Mouse (Mus musculus) ovary, postnatal 10 days (tissue): Measurements from ENCODE around the gene Mettl7b.

Experiments used
- DNase-seq: peaks from one replicate; pipeline ENCODE4 v3.0.0; 2022; ENCODE audit warnings: low spot score

Mettl7b gene

DNA sequence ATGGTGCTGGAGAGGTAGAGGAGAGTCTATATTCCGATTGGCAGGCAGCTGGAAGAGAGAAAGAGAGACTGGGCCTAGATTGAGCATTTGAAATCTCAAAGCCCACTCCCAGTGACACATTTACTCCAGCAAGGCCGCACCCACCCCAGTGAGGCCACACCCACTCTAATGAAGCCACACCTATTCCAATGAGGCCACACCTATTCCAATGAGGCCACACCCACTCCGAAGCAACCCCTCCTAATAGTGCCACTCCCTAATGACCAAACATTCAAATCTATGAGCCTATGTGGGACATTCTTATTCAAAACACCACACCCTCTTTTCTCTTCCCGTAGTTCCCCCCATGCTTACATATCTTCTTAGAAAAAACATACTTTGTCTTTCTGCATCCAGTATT is 13.3 kb downstream of the Mettl7b start:
- DNase-seq, result no peak

GRCm38 (mm10) chr10:128945675-128946074 is 15.1 kb downstream of the Mettl7b start:
- no peak for DNase-seq

- no peak for DNase-seq
Observed at GRCm38 (mm10) chr10:128940475-128941061, 20.2 kb downstream of the Mettl7b start.

- DNase-seq, result no peak
Observed at GRCm38 (mm10) chr10:128938974-128939373, 21.8 kb downstream of the Mettl7b start.

DNA sequence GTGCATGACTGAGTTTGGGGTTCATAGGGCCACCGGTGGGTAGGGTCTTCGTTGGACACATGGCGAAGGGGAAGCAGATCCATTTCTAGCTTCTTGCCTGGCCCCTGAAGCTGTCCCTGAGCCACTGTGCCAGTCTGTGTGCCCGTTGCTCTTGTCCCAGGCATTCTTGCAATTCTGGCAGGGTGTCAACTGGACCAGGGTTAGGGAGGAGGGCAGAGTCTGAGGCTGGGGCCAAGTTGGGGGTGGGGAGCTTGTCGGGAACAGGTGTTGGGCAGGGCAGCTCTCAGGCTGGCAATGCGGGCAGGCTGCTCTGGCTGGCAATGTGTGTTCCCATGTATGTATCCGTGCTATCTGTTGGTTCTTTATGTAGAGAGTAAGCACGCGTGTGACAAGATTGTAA is 22.3 kb downstream of the Mettl7b start:
- DNase-seq, result no peak

GRCm38 (mm10) chr10:128937756-128938390 is 22.9 kb downstream of the Mettl7b start:
- DNase-seq, result no peak

DNA sequence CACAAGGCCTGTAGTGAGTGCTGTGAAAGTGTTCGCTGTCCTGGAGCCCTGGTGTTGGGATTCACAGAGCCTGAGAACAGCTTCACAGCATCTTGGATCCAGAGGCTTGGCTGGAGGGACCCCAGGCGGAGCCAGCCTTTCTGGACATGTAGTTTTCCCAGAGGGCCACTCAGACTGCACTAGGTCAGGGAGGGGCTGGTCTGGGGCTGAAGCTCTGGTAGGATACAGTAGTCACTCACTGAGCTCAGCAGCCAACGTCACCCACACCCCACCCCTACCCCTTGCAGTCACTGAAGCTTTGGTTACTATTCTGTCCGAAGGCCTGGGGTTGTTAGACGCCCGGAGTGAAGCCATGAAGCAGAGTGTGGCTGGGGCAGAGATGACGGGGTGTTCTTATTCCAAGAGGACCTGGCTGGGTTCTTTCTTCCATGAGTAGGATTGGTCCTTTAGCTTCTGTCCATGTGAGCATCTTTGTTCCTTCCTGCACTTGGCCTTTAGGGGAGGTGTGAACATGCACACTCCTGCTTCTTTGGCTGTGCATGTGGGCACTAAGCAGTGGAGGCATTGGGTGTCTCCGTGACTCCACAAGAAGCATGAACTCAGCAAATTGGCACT is 24.9 kb downstream of the Mettl7b start:
- DNase-seq, result no peak

DNA sequence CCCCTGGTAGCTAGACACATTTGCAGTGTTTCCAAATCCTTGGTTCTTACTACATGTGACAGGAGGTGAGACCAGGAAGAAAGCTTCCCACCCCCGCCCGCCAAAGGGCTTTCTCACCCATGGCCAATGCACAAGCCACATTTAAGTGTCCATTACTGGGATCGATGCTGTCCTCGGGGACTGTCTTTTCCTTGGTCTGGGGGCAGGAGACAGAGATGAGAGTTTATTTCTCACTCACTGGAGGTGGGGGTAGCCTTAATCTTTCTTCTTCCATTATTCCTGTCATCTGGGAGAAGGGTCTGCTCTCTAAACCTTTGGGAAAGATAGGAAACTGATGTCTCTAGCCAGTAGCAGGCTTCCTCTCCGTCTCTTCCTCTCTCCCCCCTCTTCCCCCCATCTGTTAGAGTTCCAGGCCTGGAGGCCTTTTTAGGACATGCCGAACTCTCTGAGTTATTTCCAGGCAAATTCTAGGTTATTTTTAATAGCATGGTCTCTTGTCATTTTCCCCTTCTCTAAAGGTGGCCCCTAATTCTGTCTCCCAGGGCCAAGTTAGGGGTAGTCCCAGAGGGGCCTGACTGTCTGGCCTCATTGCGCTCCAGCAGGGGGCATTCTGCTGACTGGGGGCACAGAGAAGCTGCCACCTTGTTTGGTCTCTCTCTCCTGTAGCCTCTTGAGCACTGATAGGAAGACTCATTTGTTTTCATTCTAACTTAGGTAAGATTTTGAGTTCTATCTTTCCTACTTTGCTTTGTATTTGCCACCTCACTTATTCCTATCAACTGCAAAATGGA is 25.6 kb downstream of the Mettl7b start:
- no peak for DNase-seq

DNA sequence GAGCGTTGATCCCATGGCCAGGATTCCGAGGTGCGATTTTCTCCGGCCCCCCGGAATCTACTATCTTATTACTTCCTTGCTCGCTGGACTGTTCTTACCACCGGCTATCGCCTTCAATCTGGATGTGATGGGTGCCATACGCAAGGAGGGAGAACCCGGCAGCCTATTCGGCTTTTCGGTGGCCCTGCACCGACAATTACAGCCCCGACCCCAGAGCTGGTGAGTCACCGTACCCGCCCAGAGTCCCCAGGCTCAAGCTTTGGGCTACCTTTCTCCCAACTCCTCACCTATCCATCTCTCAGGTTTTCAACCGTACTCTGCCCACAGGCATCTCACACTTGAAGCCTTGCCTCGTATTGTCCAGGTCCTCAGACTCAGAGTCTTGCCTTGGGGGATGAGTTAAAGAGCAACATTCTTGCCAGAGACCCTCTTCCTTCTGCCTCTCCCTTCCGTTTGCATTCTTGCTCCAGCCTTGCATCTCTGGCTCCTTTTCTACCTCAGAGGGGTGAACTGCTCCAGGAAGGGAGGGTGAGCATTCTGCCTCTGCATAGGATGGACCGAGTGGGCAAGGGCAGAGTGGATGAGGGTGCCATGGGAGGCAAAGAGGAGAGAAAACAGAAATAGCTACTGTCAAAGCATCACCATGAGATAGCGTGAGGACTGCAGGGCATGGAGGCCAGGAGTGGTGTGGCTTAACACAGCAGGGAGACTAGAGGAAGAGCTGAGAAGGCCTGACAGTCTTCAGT is 26.6 kb downstream of the Mettl7b start:
- DNase-seq, result no peak

GRCm38 (mm10) chr10:128933574-128933973 is 27.2 kb downstream of the Mettl7b start, which contains the start of gene Itga7:
Itga7 (plus strand) TSS chr10:128933818.
- no peak for DNase-seq

GRCm38 (mm10) chr10:128931441-128931840 is 29.3 kb downstream of the Mettl7b start:
- DNase-seq, result no peak

GRCm38 (mm10) chr10:128929638-128930378 is 31.0 kb downstream of the Mettl7b start:
- no peak for DNase-seq

DNA sequence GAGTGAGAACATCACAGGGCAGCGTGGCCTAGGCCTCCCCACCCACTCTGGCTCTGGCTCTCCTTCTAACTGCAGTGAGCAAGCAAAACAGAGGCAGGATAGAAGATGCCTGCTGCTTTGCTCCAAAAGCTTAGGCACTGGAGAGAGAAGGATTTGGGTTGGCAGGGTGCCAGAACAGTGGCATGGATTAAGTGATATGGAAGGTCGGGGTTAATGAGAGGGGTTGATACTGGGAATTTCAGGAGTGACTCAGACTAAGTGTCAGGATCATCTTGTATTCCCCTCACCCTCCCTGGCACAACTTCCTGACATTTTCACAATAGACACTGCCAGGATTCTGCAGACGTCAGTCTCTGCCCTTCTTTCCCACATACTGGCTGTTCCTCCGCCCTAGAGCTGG is 32.4 kb downstream of the Mettl7b start:
- no peak for DNase-seq

DNA sequence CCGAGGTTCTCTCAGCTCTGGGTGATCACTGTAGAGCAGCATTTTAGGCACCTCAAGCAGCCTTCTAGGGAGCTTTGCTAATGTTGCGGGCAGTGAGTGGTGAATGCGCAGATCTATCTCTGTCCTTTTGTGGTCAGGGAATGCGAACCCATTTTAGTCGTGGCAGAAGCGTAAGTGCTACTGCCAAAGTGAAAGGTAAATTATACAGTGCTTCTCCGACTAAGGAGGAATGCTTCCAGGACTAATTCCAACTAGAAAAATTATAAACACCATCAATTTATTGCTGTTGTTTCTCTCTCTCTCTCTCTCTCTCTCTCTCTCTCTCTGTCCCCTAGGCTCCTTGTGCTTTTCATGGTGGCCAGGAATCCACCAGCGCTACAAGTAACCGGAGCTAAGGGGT is 36.9 kb downstream of the Mettl7b start, which contains the start of gene Bloc1s1:
Gene Bloc1s1 (minus strand): TSS at position 101 of the 400 bp plus-strand sequence.
- no peak for DNase-seq

GRCm38 (mm10) chr10:128923013-128923691 is 37.6 kb downstream of the Mettl7b start:
- DNase-seq, result peak; percentile 90

DNA sequence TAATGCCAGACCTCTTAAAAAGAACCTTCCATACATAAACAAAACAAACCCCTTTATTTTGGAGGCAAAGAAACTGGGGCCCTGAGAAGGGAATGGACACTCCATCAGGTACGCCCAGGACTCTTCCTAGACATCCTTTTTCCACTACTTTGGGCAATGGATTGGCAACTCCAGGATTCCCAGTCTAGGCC is 38.1 kb downstream of the Mettl7b start, which contains the start of gene Rdh5:
Gene Rdh5 (minus strand): TSS at position 67 of the 191 bp plus-strand sequence.
- no peak for DNase-seq

GRCm38 (mm10) chr10:128921883-128922821 is 38.6 kb downstream of the Mettl7b start:
- DNase-seq, result no peak

- DNase-seq, result no peak
Observed at GRCm38 (mm10) chr10:128921251-128921650, 39.5 kb downstream of the Mettl7b start.

DNA sequence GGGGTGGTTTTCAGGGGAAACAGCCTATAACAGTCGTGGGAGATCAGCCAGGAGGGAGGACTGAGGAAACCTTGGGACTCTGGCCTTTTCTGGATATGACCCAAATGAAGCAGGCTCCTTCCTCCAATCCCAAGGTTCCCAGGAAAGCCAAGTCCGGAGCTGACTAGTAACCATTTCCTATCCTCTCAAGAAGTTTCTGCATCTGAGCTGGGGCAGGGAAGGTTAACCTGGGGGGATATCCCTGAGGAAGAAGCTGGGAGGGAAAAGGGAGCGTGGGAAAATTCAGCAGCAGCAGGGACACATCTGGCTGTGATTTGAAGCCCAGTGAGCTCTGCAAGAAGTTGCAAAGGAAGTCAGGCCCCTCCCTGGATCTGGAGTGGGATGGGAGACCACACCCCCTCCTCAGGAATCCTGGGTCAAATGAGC is 40.0 kb downstream of the Mettl7b start:
- no peak for DNase-seq

DNA sequence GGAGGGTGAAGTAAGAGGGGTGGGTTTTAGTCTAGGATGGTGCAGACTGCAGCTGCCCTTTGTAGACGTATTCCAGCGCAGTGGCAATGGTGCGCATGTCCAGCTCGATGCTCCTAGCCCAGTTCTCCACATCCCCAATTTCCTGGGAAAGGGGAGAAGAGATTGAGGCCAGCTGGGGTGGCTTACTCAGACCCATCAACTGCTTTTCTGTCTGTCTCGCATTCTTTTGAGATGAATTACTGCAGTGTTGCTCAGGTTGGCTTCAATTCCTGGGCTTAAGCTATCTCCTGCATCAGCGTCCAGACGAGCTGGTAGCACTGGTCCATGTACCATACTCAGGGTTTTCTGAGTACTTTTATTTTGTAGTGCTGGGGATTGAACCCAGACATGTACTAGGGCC is 40.8 kb downstream of the Mettl7b start:
- DNase-seq, result no peak
